Comparison of ENCODE assay signal across 8 mouse cellular contexts in the genomic region with DNA sequence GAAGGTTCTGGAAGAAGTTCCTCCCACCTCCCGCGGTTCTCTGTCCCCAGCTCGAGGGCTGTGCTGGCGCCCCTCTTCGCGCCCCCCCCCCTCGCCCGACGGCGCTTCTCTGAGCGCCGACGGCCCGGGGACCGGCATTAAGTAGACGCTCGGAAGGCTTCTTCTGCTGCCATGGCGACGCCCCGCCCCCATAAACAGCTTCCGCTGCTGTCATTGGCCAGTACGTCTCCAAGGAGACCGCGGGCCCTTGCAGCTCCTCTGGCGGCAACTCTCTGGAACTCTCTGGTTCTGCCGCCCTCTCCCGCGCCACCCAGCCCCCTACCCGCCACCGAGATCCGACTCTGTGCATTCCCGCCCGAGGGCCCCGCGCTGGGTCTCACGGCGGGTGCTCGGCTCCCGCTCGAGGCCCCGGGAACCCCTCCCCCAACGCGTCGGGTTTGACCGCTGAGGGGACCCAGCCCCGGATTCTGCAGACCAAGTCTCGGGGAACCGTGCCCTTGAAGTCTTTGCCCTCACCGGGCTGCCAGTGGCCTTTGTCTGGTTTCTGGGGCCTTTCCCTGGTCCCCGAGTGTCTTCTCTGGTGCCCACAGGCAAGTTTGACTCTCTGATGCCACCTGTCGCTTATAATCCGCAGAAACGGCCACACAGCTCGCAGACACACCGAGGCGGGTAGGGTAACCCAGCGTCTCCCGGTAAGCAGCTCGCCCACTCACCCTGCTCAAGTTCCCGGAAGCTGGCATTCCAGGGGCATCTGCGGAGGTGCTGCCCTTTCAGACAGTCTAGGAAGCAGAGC. TPM values are rescaled to one million over a fixed set of nuclear protein-coding genes. Genes with fewer than 3 reads are reported as not detected.
DNase-seq lines count a peak whose midpoint lies in the region; ATAC-seq lines count a peak whose summit lies in the region.

A gene (minus strand): TSS at position 156 of the 793 bp plus-strand sequence.

- ATAC-seq in erythroid progenitor cell, adult 5-6 weeks (replicated peaks; ENCODE audit: low FRiP score, poor library complexity, severe bottlenecking): peak; percentile 58
- peak; percentile 66 for ATAC-seq in heart, embryonic 13.5 days (ENCODE audit: extremely low read depth, insufficient number of reproducible peaks, low FRiP score, low TSS enrichment)
- ATAC-seq in liver, embryonic 12.5 days: peak; percentile 75
- ATAC-seq in stomach, embryonic 15.5 days (ENCODE audit: insufficient read depth, low FRiP score, low read depth): peak; percentile 75

- WGBS in heart, embryonic 13.5 days: under 1% methylated on average over 57 of the region's 61 CpGs
- WGBS in liver, embryonic 12.5 days (ENCODE audit: insufficient replicate concordance): under 1% methylated on average over 60 of the region's 61 CpGs
- under 1% methylated on average over 60 of the region's 61 CpGs for WGBS in stomach, embryonic 15.5 days

- H3K27ac ChIP-seq in heart, embryonic 13.5 days (replicated peaks): peak within 1 kb of the TSS; percentile 26; the same call in 1 of the 2 replicates
- no peak within 1 kb of the TSS for H3K27ac ChIP-seq in liver, embryonic 12.5 days
- no peak within 1 kb of the TSS for H3K27ac ChIP-seq in stomach, embryonic 15.5 days

- peaks cover 64% of the 10 kb centered on the region for H3K27me3 ChIP-seq in heart, embryonic 13.5 days (replicated peaks)
- peaks cover 79% of the 10 kb centered on the region for H3K27me3 ChIP-seq in liver, embryonic 12.5 days (replicated peaks)
- peaks cover 22% of the 10 kb centered on the region for H3K27me3 ChIP-seq in stomach, embryonic 15.5 days (replicated peaks)

- H3K9ac ChIP-seq in heart, embryonic 13.5 days: peak within 1 kb of the TSS; percentile 84
- peak within 1 kb of the TSS; percentile 69 for H3K9ac ChIP-seq in liver, embryonic 12.5 days
- peak within 1 kb of the TSS; percentile 30 for H3K9ac ChIP-seq in stomach, embryonic 15.5 days

- DNase-seq in CD4-positive helper T cell, adult 2 months (ENCODE audit: low read depth, low spot score): peak; percentile 96
- DNase-seq in brain, embryonic 18.5 days (ENCODE audit: low read depth, low spot score): peak; percentile 86
- DNase-seq in kidney, postnatal 10 days: peak; percentile 97
- DNase-seq in natural killer cell, adult 2 months (ENCODE audit: low spot score in 2 of 2): peak; percentile 94 to 96

- H3K4me1 ChIP-seq in heart, embryonic 13.5 days: peaks cover 33% of the 10 kb centered on the region
- H3K4me1 ChIP-seq in liver, embryonic 12.5 days: peaks cover 38% of the 10 kb centered on the region
- peaks cover 28% of the 10 kb centered on the region for H3K4me1 ChIP-seq in stomach, embryonic 15.5 days

- peak within 1 kb of the TSS; percentile 66 for H3K4me3 ChIP-seq in heart, embryonic 13.5 days
- H3K4me3 ChIP-seq in liver, embryonic 12.5 days: peak within 1 kb of the TSS; percentile 67
- peak within 1 kb of the TSS; percentile 61 for H3K4me3 ChIP-seq in stomach, embryonic 15.5 days (replicated peaks)

- H3K36me3 ChIP-seq in heart, embryonic 13.5 days: no peaks in the 10 kb centered on the region
- H3K36me3 ChIP-seq in liver, embryonic 12.5 days: no peaks in the 10 kb centered on the region
- H3K36me3 ChIP-seq in stomach, embryonic 15.5 days: no peaks in the 10 kb centered on the region

- H3K4me2 ChIP-seq in heart, embryonic 13.5 days: peak within 1 kb of the TSS; percentile 93
- peak within 1 kb of the TSS; percentile 98 for H3K4me2 ChIP-seq in liver, embryonic 12.5 days
- H3K4me2 ChIP-seq in stomach, embryonic 15.5 days: peak within 1 kb of the TSS; percentile 99

- no peaks in the 10 kb centered on the region for H3K9me3 ChIP-seq in heart, embryonic 13.5 days
- H3K9me3 ChIP-seq in liver, embryonic 12.5 days (replicated peaks): no peaks in the 10 kb centered on the region
- H3K9me3 ChIP-seq in stomach, embryonic 15.5 days: no peaks in the 10 kb centered on the region

RNA-seq across cellular contexts. Expression of the gene that starts here (rescaled TPM):
- not detected in 2 replicates for total RNA-seq in erythroid progenitor cell, adult 5-6 weeks (2015; ENCODE audit: low replicate concordance)
- 0.83 TPM in 1 of 2 replicates, not detected in the other for total RNA-seq in erythroid progenitor cell, adult 5-6 weeks (2017; ENCODE audit: low replicate concordance)
- 0.09 and 0.14 TPM in 2 replicates for polyA plus RNA-seq in heart, embryonic 13.5 days (2015; fragmentation: Nextera tagmentation; extraction: Ambion mirVana)
- polyA plus RNA-seq in liver, embryonic 12.5 days (2016; fragmentation: Nextera tagmentation; extraction: Ambion mirVana): 1.2 and 1.4 TPM in 2 replicates
- polyA plus RNA-seq in stomach, embryonic 15.5 days (2015; fragmentation: Nextera tagmentation; extraction: Ambion mirVana): 0.97 and 1.1 TPM in 2 replicates

Comparison
In these comparisons a context has a peak if more than half of its experiments do, and no peak if none do; other contexts are left out.
1. Peak in ATAC-seq in erythroid progenitor cell, adult 5-6 weeks; RNA of the gene not detected or under 1 TPM.
2. Peak in ATAC-seq, H3K4me3 ChIP-seq, H3K27ac ChIP-seq, H3K9ac ChIP-seq and H3K4me2 ChIP-seq in heart, embryonic 13.5 days; RNA of the gene not detected or under 1 TPM.
3. H3K9ac ChIP-seq: peak in every context shown above with its lines; median percentile 84 in heart, embryonic 13.5 days; 69 in liver, embryonic 12.5 days; 30 in stomach, embryonic 15.5 days.